Mouse (Mus musculus): ENCODE data around the gene Eif6. TPM values are rescaled to one million over a fixed set of nuclear protein-coding genes. Genes with fewer than 3 reads are reported as not detected.
A peak's percentile ranks its signal among the peaks of the same experiment; 100 is the strongest.

Gene Eif6
- polyA plus RNA-seq, 1 experiment from 2014 or later = 108 TPM

- no peaks in the 10 kb centered on the region for H3K27me3 ChIP-seq (ENCODE audit: control insufficient read depth, insufficient read depth, low read depth, low read length)
- WGBS (ENCODE audit: insufficient replicate concordance) = 66% methylated on average over 6 of the region's 6 CpGs
- H3K4me2 ChIP-seq (ENCODE audit: low read depth, low read length) = no peak overlapping the region
- H3K9ac ChIP-seq (ENCODE audit: low read depth, low read length) = no peak overlapping the region
- no peak overlapping the region for H3K27ac ChIP-seq (ENCODE audit: low read length)
- H3K4me3 ChIP-seq (ENCODE audit: low read depth, low read length) = no peak overlapping the region
- no peaks in the 10 kb centered on the region for H3K4me1 ChIP-seq (ENCODE audit: control insufficient read depth, low read depth, low read length)
- ATAC-seq (ENCODE audit: low read depth) = no peak
- H3K36me3 ChIP-seq (ENCODE audit: control insufficient read depth, insufficient read depth) = peaks cover 2% of the 10 kb centered on the region; the same call in 1 of the 2 replicates
- no peaks in the 10 kb centered on the region for H3K9me3 ChIP-seq (replicated peaks; ENCODE audit: control insufficient read depth, low read length)
These were observed 34.9 kb upstream of the Eif6 start for GRCm38 (mm10) chr2:155861581-155861980.

GRCm38 (mm10) chr2:155860102-155860501 lies 33.4 kb upstream of the Eif6 start:
- H3K27ac ChIP-seq (ENCODE audit: low read length) = no peak overlapping the region
- H3K4me2 ChIP-seq (ENCODE audit: low read depth, low read length) = no peak overlapping the region
- 65% methylated on average over 7 of the region's 7 CpGs for WGBS (ENCODE audit: insufficient replicate concordance)
- H3K36me3 ChIP-seq (ENCODE audit: control insufficient read depth, insufficient read depth) = peaks cover 2% of the 10 kb centered on the region; the same call in 1 of the 2 replicates
- no peaks in the 10 kb centered on the region for H3K9me3 ChIP-seq (replicated peaks; ENCODE audit: control insufficient read depth, low read length)
- ATAC-seq (ENCODE audit: low read depth) = no peak
- no peak overlapping the region for H3K9ac ChIP-seq (ENCODE audit: low read depth, low read length)
- H3K4me1 ChIP-seq (ENCODE audit: control insufficient read depth, low read depth, low read length) = no peaks in the 10 kb centered on the region
- H3K4me3 ChIP-seq (ENCODE audit: low read depth, low read length) = no peak overlapping the region
- H3K27me3 ChIP-seq (ENCODE audit: control insufficient read depth, insufficient read depth, low read depth, low read length) = no peaks in the 10 kb centered on the region

DNA sequence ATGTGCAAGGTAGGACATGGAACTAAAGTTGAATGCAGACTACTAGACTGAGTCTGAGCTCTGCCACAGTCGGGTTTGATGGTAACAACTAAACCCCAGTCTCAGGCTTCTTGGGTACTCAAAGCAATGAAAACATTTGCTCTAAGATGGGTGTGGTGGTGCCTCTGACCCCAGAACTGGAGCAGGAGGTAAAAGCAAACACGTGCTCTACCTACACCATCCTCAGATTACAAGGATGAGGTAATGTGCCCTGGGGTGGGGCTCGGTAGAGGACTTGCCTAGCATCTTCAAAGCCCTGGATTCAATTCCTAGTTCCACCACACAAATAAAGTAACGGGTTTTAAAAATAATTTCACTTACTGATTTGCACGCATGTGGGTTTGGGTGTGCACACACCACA lies 25.8 kb upstream of the Eif6 start:
- H3K4me3 ChIP-seq (ENCODE audit: low read depth, low read length) = no peak overlapping the region
- ATAC-seq (ENCODE audit: low read depth) = no peak
- no peaks in the 10 kb centered on the region for H3K27me3 ChIP-seq (ENCODE audit: control insufficient read depth, insufficient read depth, low read depth, low read length)
- no peaks in the 10 kb centered on the region for H3K4me1 ChIP-seq (ENCODE audit: control insufficient read depth, low read depth, low read length)
- H3K9ac ChIP-seq (ENCODE audit: low read depth, low read length) = no peak overlapping the region
- no peak overlapping the region for H3K27ac ChIP-seq (ENCODE audit: low read length)
- WGBS (ENCODE audit: insufficient replicate concordance) = 68% methylated on average over 5 of the region's 5 CpGs
- no peaks in the 10 kb centered on the region for H3K9me3 ChIP-seq (replicated peaks; ENCODE audit: control insufficient read depth, low read length)
- no peaks in the 10 kb centered on the region for H3K36me3 ChIP-seq (ENCODE audit: control insufficient read depth, insufficient read depth)
- H3K4me2 ChIP-seq (ENCODE audit: low read depth, low read length) = no peak overlapping the region

DNA sequence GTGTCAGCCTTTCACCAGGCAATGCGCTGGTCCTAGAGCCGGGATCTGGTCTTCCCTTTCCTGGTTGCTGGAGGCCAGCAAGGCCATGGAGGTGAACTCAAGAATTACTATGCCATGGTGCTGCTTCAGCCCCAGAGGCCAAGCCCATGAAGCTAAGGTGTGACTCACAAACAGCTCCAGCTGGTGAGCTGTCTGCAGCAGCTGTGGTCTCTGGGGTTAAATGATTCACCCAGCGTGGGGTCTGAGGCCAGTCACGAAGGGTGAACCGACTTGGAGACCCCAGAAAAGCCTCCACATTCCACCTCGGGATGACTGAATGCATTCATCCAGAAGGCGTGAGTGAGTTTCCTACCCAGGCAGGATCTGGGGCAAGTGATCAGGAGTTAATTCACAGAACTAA lies 23.4 kb upstream of the Eif6 start:
- ATAC-seq (ENCODE audit: low read depth) = no peak
- no peak overlapping the region for H3K27ac ChIP-seq (ENCODE audit: low read length)
- WGBS (ENCODE audit: insufficient replicate concordance) = 79% methylated on average over 7 of the region's 7 CpGs

GRCm38 (mm10) chr2:155849464-155849863 lies 22.7 kb upstream of the Eif6 start:
- no peaks in the 10 kb centered on the region for H3K27me3 ChIP-seq (ENCODE audit: control insufficient read depth, insufficient read depth, low read depth, low read length)
- WGBS (ENCODE audit: insufficient replicate concordance) = 36% methylated on average over 7 of the region's 7 CpGs
- no peaks in the 10 kb centered on the region for H3K36me3 ChIP-seq (ENCODE audit: control insufficient read depth, insufficient read depth)
- H3K27ac ChIP-seq (ENCODE audit: low read length) = no peak overlapping the region
- no peak overlapping the region for H3K4me3 ChIP-seq (ENCODE audit: low read depth, low read length)
- H3K9me3 ChIP-seq (replicated peaks; ENCODE audit: control insufficient read depth, low read length) = no peaks in the 10 kb centered on the region
- H3K4me2 ChIP-seq (ENCODE audit: low read depth, low read length) = no peak overlapping the region
- H3K9ac ChIP-seq (ENCODE audit: low read depth, low read length) = no peak overlapping the region
- H3K4me1 ChIP-seq (ENCODE audit: control insufficient read depth, low read depth, low read length) = no peaks in the 10 kb centered on the region
- ATAC-seq (ENCODE audit: low read depth) = no peak; the same call in 1 of the 2 replicates

More for the DNA sequence above, 23.4 kb upstream of the Eif6 start:
- Histone ChIP-seq H3K4me1 (ENCODE audit: control insufficient read depth, low read depth, low read length) (no peaks in the 10 kb centered on the region), H3K4me3 (ENCODE audit: low read depth, low read length) (no peak overlapping the region), H3K4me2 (ENCODE audit: low read depth, low read length) (no peak overlapping the region), H3K9ac (ENCODE audit: low read depth, low read length) (no peak overlapping the region), H3K36me3 (ENCODE audit: control insufficient read depth, insufficient read depth) (no peaks in the 10 kb centered on the region), H3K9me3 (replicated peaks; ENCODE audit: control insufficient read depth, low read length) (no peaks in the 10 kb centered on the region), H3K27me3 (ENCODE audit: control insufficient read depth, insufficient read depth, low read depth, low read length) (no peaks in the 10 kb centered on the region)

DNA sequence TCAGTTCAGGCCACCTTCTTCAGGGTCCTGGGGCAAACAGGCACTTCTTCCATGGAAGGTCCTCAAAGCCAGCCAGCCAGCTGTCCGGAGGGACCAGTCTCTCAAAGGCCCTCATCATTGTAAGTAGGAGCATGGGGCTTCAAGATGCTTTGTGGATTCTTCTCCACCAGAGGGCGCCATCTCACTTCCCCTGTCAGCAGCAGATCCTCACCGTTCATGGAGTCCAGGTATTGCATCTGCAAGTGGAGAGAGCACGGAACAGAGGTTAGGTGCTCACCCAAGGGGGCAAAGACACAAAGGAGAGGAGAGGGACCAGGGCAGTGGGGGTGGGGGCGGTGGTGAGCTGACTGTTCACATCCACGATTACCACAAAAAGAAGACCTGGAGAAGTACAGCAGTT lies 21.6 kb upstream of the Eif6 start:
- Histone ChIP-seq H3K27ac (ENCODE audit: low read length) (no peak overlapping the region), H3K9ac (ENCODE audit: low read depth, low read length) (no peak overlapping the region), H3K4me3 (ENCODE audit: low read depth, low read length) (no peak overlapping the region), H3K4me1 (ENCODE audit: control insufficient read depth, low read depth, low read length) (no peaks in the 10 kb centered on the region), H3K9me3 (replicated peaks; ENCODE audit: control insufficient read depth, low read length) (no peaks in the 10 kb centered on the region), H3K27me3 (ENCODE audit: control insufficient read depth, insufficient read depth, low read depth, low read length) (no peaks in the 10 kb centered on the region), H3K36me3 (ENCODE audit: control insufficient read depth, insufficient read depth) (no peaks in the 10 kb centered on the region), H3K4me2 (ENCODE audit: low read depth, low read length) (no peak overlapping the region)
- ATAC-seq (ENCODE audit: low read depth) = peak; percentile 45; the same call in 1 of the 2 replicates
- WGBS (ENCODE audit: insufficient replicate concordance) = 32% methylated on average over 6 of the region's 6 CpGs

- no peak for ATAC-seq (ENCODE audit: low read depth)
- Histone ChIP-seq H3K27me3 (ENCODE audit: control insufficient read depth, insufficient read depth, low read depth, low read length) (no peaks in the 10 kb centered on the region), H3K9ac (ENCODE audit: low read depth, low read length) (no peak overlapping the region), H3K4me3 (ENCODE audit: low read depth, low read length) (no peak overlapping the region), H3K9me3 (replicated peaks; ENCODE audit: control insufficient read depth, low read length) (no peaks in the 10 kb centered on the region), H3K4me1 (ENCODE audit: control insufficient read depth, low read depth, low read length) (no peaks in the 10 kb centered on the region), H3K36me3 (ENCODE audit: control insufficient read depth, insufficient read depth) (no peaks in the 10 kb centered on the region), H3K4me2 (ENCODE audit: low read depth, low read length) (no peak overlapping the region), H3K27ac (ENCODE audit: low read length) (no peak overlapping the region)
- 76% methylated on average over 8 of the region's 8 CpGs for WGBS (ENCODE audit: insufficient replicate concordance)
These were observed 20.2 kb upstream of the Eif6 start for GRCm38 (mm10) chr2:155846930-155847329.

GRCm38 (mm10) chr2:155838961-155839360 lies 12.2 kb upstream of the Eif6 start:
- Histone ChIP-seq H3K4me2 (ENCODE audit: low read depth, low read length) (no peak overlapping the region), H3K9ac (ENCODE audit: low read depth, low read length) (no peak overlapping the region), H3K4me3 (ENCODE audit: low read depth, low read length) (no peak overlapping the region), H3K36me3 (ENCODE audit: control insufficient read depth, insufficient read depth) (no peaks in the 10 kb centered on the region), H3K9me3 (replicated peaks; ENCODE audit: control insufficient read depth, low read length) (no peaks in the 10 kb centered on the region), H3K27me3 (ENCODE audit: control insufficient read depth, insufficient read depth, low read depth, low read length) (no peaks in the 10 kb centered on the region; the same call in 1 of the 2 replicates), H3K27ac (ENCODE audit: low read length) (no peak overlapping the region), H3K4me1 (ENCODE audit: control insufficient read depth, low read depth, low read length) (no peaks in the 10 kb centered on the region)
- 51% methylated on average over 4 of the region's 4 CpGs for WGBS (ENCODE audit: insufficient replicate concordance)
- ATAC-seq (ENCODE audit: low read depth) = no peak

GRCm38 (mm10) chr2:155837961-155838360 lies 11.2 kb upstream of the Eif6 start:
- Histone ChIP-seq H3K9ac (ENCODE audit: low read depth, low read length) (no peak overlapping the region), H3K4me1 (ENCODE audit: control insufficient read depth, low read depth, low read length) (no peaks in the 10 kb centered on the region), H3K4me3 (ENCODE audit: low read depth, low read length) (no peak overlapping the region), H3K27me3 (ENCODE audit: control insufficient read depth, insufficient read depth, low read depth, low read length) (no peaks in the 10 kb centered on the region; the same call in 1 of the 2 replicates), H3K27ac (ENCODE audit: low read length) (no peak overlapping the region), H3K9me3 (replicated peaks; ENCODE audit: control insufficient read depth, low read length) (no peaks in the 10 kb centered on the region), H3K4me2 (ENCODE audit: low read depth, low read length) (no peak overlapping the region), H3K36me3 (ENCODE audit: control insufficient read depth, insufficient read depth) (no peaks in the 10 kb centered on the region)
- ATAC-seq (ENCODE audit: low read depth) = no peak
- WGBS (ENCODE audit: insufficient replicate concordance) = 58% methylated on average over 3 of the region's 3 CpGs

Measured in liver, embryonic 16.5 days (tissue).